Mouse (Mus musculus) lung, postnatal 0 days (tissue): Measurements from ENCODE around the gene Snapc3.

Experiments used
- CTCF ChIP-seq: IDR thresholded peaks from 2 replicates; pipeline ENCODE4 v1.5.1; 2016; ENCODE audit warnings: antibody characterized with exemption, mild to moderate bottlenecking
- EP300 ChIP-seq: IDR thresholded peaks from 2 replicates; pipeline ENCODE4 v1.6.1; 2016; ENCODE audit warnings: antibody characterized with exemption, mild to moderate bottlenecking, control low read depth

- no peak for TF ChIP-seq CTCF
- no peak for TF ChIP-seq EP300
Observed at GRCm38 (mm10) chr4:83512644-83513043, 95.1 kb downstream of the Snapc3 start.
